Mouse (Mus musculus) myocyte (in vitro differentiated cells): ENCODE results near the gene Tradd. TPM values are rescaled to one million over a fixed set of nuclear protein-coding genes. Genes with fewer than 3 reads are reported as not detected.
A peak's percentile ranks its signal among the peaks of the same experiment; 100 is the strongest.

Source experiments
- H3K27me3 ChIP-seq: one replicate; pipeline ENCODE4 v1.6.1; 2011; ENCODE audit not compliant: control insufficient read depth, insufficient read depth, insufficient read length
- H3K36me3 ChIP-seq: one replicate; pipeline ENCODE4 v1.6.1; 2011; ENCODE audit not compliant: control insufficient read depth, insufficient read depth
- H3K4me2 ChIP-seq: one replicate; pipeline ENCODE4 v1.6.1; 2011; ENCODE audit warnings: low read depth, control low read depth
- H3K4me3 ChIP-seq: one replicate; pipeline ENCODE4 v1.5.1; 2011; ENCODE audit warnings: mild to moderate bottlenecking, control low read depth, moderate library complexity
- H3K79me2 ChIP-seq: one replicate; pipeline ENCODE4 v1.6.1; 2011; ENCODE audit not compliant: control insufficient read depth, insufficient read depth
- H3ac ChIP-seq: one replicate; pipeline ENCODE4 v1.6.1; 2011; ENCODE audit not compliant: control insufficient read depth, insufficient read length
- CEBPB ChIP-seq: IDR thresholded peaks from 2 replicates; pipeline ENCODE4 v1.6.1; 2011; ENCODE audit warnings: mild to moderate bottlenecking, moderate library complexity; ENCODE audit not compliant: poor library complexity, insufficient read depth, severe bottlenecking
- E2F4 ChIP-seq: IDR thresholded peaks from one replicate; pipeline ENCODE4 v1.6.1; 2011; ENCODE audit warnings: mild to moderate bottlenecking, control low read depth, moderate library complexity; ENCODE audit not compliant: insufficient read depth
- MAX ChIP-seq: IDR thresholded peaks from one replicate; pipeline ENCODE4 v1.6.1; 2011; ENCODE audit warnings: low read depth, mild to moderate bottlenecking, control low read depth
- MYOD1 ChIP-seq, 3 experiments: IDR thresholded peaks; one replicate each; pipeline ENCODE4 v1.6.1; 2011; ENCODE audit warnings: control low read depth in 2 of 3, low read depth in 2 of 3, mild to moderate bottlenecking in 2 of 3, moderate library complexity in 1 of 3; ENCODE audit not compliant: insufficient read length in 2 of 3, control insufficient read depth in 1 of 3
- MYOG ChIP-seq, 3 experiments: IDR thresholded peaks; one replicate each; pipeline ENCODE4 v1.6.1; 2011; ENCODE audit warnings: control low read depth in 2 of 3, low read depth in 2 of 3, mild to moderate bottlenecking in 2 of 3; ENCODE audit not compliant: insufficient read length in 2 of 3, control insufficient read depth in 1 of 3, insufficient read depth in 1 of 3
- POLR2A ChIP-seq: IDR thresholded peaks from one replicate; pipeline ENCODE4 v1.6.1; 2011; ENCODE audit warnings: low read depth, mild to moderate bottlenecking, control low read depth, moderate library complexity; ENCODE audit not compliant: insufficient read length
- POLR2AphosphoS2 ChIP-seq: IDR thresholded peaks from one replicate; pipeline ENCODE4 v1.6.1; 2011; ENCODE audit warnings: low read depth, control low read depth; ENCODE audit not compliant: insufficient read length
- REST ChIP-seq: IDR thresholded peaks from one replicate; pipeline ENCODE4 v1.6.1; 2011; ENCODE audit warnings: mild to moderate bottlenecking, control low read depth, moderate library complexity; ENCODE audit not compliant: insufficient read depth, insufficient read length
- SRF ChIP-seq: IDR thresholded peaks from one replicate; pipeline ENCODE4 v1.6.1; 2011; ENCODE audit warnings: low read depth; ENCODE audit not compliant: control insufficient read depth, insufficient read length
- TCF12 ChIP-seq: IDR thresholded peaks from one replicate; pipeline ENCODE4 v1.6.1; 2011; ENCODE audit warnings: mild to moderate bottlenecking, control low read depth; ENCODE audit not compliant: poor library complexity, insufficient read depth, severe bottlenecking
- TCF3 ChIP-seq: IDR thresholded peaks from one replicate; pipeline ENCODE4 v1.6.1; 2011; ENCODE audit warnings: low read depth, control low read depth; ENCODE audit not compliant: insufficient read length
- USF1 ChIP-seq: IDR thresholded peaks from one replicate; pipeline ENCODE4 v1.6.1; 2011; ENCODE audit warnings: low read depth, mild to moderate bottlenecking, control low read depth, moderate library complexity
- polyA plus RNA-seq: library from polyadenylated mRNA; unstranded; fragments of >200 nt; fragmentation: generic; extraction: Trizol; gene quantifications from one replicate; pipeline ENCODE4 v1.2.1, GENCODE M21; 2012; ENCODE audit warnings: missing spikeins

Tradd gene
- polyA plus RNA-seq, 1 experiment = 27.0 TPM

DNA sequence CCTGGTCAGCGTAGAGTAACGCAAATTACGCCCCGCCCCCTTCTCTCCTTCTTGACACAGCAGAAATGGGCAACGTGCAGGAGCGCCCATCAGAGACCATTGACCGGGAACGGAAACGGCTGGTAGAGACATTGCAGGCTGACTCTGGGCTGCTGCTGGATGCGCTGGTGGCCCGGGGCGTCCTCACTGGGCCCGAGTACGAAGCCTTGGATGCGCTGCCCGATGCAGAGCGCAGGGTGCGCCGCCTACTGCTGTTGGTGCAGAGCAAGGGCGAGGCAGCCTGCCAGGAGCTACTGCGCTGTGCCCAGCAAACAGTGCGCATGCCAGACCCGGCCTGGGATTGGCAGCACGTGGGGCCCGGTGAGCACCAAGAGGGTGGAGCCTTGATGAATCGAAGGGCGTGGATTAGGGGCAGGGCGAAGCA lies 14.5 kb upstream of the Tradd start:
- H3K27me3 ChIP-seq = no peaks in the 10 kb centered on the region
- no peak overlapping the region for H3K4me2 ChIP-seq
- no peak overlapping the region for H3ac ChIP-seq
- H3K36me3 ChIP-seq = peaks cover 4% of the 10 kb centered on the region
- no peak for TF ChIP-seq CEBPB
- no peak for TF ChIP-seq TCF12
- H3K79me2 ChIP-seq = no peaks in the 10 kb centered on the region
- no peak overlapping the region for H3K4me3 ChIP-seq

DNA sequence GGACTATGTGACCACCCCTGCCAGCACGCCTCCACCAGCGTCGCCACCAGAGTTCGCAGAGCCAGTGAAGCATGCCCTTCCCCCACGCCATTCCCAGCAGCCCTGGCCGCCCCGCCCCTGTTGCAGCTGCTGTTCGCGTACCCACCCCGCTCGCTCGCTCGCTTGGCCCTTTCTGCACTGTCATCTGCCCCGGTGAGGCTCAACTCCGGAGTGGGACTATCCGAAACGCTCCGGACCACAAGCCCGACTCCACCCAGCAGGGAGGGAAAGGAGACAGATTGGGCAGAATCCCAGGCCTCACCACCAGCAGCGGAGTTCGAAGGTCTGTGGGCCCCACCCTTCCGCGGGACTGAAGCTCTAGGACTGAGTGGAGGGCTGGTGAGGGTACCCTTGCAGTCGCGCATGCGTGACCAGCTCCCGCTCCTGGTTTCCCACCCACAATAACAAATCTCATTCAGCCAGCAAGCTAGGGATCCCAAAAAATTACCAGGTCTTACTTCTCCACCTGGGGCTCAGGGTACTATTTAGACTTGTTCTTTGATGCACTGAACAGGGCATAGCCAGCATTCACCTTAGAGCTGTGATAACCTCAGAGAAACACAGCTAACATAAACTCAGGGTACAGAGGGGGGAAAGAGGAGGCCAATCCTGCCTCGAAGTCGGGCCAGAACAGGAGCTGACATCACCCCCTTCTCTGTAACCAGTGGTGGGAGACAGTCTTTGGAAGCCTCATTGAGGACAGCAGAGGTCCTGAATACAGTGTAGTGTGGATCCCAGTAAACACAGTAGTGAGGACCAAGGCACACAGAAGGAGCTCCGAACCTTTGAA lies 12.1 kb upstream of the Tradd start:
- no peaks in the 10 kb centered on the region for H3K79me2 ChIP-seq
- H3K27me3 ChIP-seq = no peaks in the 10 kb centered on the region

GRCm38 (mm10) chr8:105275840-105276239 lies 11.4 kb upstream of the Tradd start, which contains the start of gene Nol3:
Gene Nol3, plus strand, starts transcription at chr8:105276140.
- Histone ChIP-seq H3K27me3 (no peaks in the 10 kb centered on the region), H3K4me2 (peak within 1 kb of the TSS; percentile 76), H3ac (peak within 1 kb of the TSS; percentile 8), H3K4me3 (peak within 1 kb of the TSS; percentile 30), H3K36me3 (no peaks in the 10 kb centered on the region), H3K79me2 (no peaks in the 10 kb centered on the region)
- TF ChIP-seq TCF12 = no peak
- TF ChIP-seq MYOD1 (IDR thresholded peaks at IDR 0.05; ENCODE audit: control insufficient read depth in 1 of 3, insufficient read length in 2 of 3, low read depth in 2 of 3) = no peak
- TF ChIP-seq CEBPB = no peak
- no peak for TF ChIP-seq REST
- TF ChIP-seq MYOG (IDR thresholded peaks at IDR 0.05; ENCODE audit: control insufficient read depth in 1 of 3, insufficient read depth in 1 of 3, insufficient read length in 2 of 3, low read depth in 2 of 3) = no peak
- no peak for TF ChIP-seq POLR2AphosphoS2
- no peak for TF ChIP-seq POLR2A
- no peak for TF ChIP-seq E2F4
- no peak for TF ChIP-seq TCF3
- no peak for TF ChIP-seq SRF

More for the DNA sequence above, 12.1 kb upstream of the Tradd start:
- Histone ChIP-seq H3K4me3 (peak overlapping the region; percentile 30), H3K36me3 (no peaks in the 10 kb centered on the region), H3ac (peak overlapping the region; percentile 8), H3K4me2 (peak overlapping the region; percentile 76)
- TF ChIP-seq MYOD1 (IDR thresholded peaks at IDR 0.05; ENCODE audit: control insufficient read depth in 1 of 3, insufficient read length in 2 of 3, low read depth in 2 of 3) (peak in 2 of 3 experiments; percentile 97 to 100), MYOG (IDR thresholded peaks at IDR 0.05; ENCODE audit: control insufficient read depth in 1 of 3, insufficient read depth in 1 of 3, insufficient read length in 2 of 3, low read depth in 2 of 3) (peak; percentile 59 to 99 (median 98)), POLR2AphosphoS2 (peak; percentile 99), TCF12 (peak; percentile 30), CEBPB (no peak), USF1 (no peak), TCF3 (peak; percentile 89), POLR2A (peak; percentile 90), SRF (peak; percentile 43), REST (peak; percentile 32)

DNA sequence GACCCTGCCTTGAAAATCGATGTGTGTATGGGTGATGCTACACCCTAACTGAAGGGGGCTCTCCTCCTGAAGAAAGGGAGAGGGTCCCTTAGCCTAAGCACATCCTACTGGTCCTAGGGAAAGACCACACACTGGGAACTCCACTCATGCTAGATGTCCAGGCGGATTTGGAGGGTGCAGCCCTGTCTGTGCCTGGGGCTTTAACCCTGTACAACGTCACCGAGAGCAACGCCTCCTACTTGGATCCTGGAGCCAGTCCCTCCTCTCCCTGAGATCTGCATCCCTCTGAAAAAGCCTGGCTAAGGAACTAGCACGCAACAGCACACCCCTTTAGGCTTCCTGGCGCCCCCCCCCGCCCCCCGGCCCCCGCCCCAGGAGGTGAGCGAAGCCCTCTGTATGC lies 11.0 kb upstream of the Tradd start:
- Histone ChIP-seq H3K4me3 (peak overlapping the region; percentile 30), H3K27me3 (no peaks in the 10 kb centered on the region), H3K79me2 (no peaks in the 10 kb centered on the region), H3K4me2 (peak overlapping the region; percentile 76), H3K36me3 (no peaks in the 10 kb centered on the region), H3ac (no peak overlapping the region)
- TF ChIP-seq REST (no peak), POLR2AphosphoS2 (no peak), CEBPB (no peak), POLR2A (no peak), MYOG (IDR thresholded peaks at IDR 0.05; ENCODE audit: control insufficient read depth in 1 of 3, insufficient read depth in 1 of 3, insufficient read length in 2 of 3, low read depth in 2 of 3) (no peak), USF1 (no peak), MYOD1 (IDR thresholded peaks at IDR 0.05; ENCODE audit: control insufficient read depth in 1 of 3, insufficient read length in 2 of 3, low read depth in 2 of 3) (no peak), TCF12 (no peak), E2F4 (no peak), MAX (no peak), SRF (no peak)

- Histone ChIP-seq H3ac (no peak overlapping the region), H3K27me3 (no peaks in the 10 kb centered on the region), H3K79me2 (no peaks in the 10 kb centered on the region), H3K36me3 (no peaks in the 10 kb centered on the region), H3K4me2 (no peak overlapping the region), H3K4me3 (no peak overlapping the region)
- TF ChIP-seq MAX (no peak), CEBPB (no peak), SRF (no peak), TCF12 (no peak), REST (no peak), MYOD1 (IDR thresholded peaks at IDR 0.05; ENCODE audit: control insufficient read depth in 1 of 3, insufficient read length in 2 of 3, low read depth in 2 of 3) (no peak), MYOG (IDR thresholded peaks at IDR 0.05; ENCODE audit: control insufficient read depth in 1 of 3, insufficient read depth in 1 of 3, insufficient read length in 2 of 3, low read depth in 2 of 3) (no peak), POLR2AphosphoS2 (no peak), USF1 (no peak), E2F4 (no peak), TCF3 (no peak)
These were observed 6.4 kb upstream of the Tradd start for GRCm38 (mm10) chr8:105270916-105271186.
